Mouse (Mus musculus) midbrain, embryonic 13.5 days (tissue): Measurements from ENCODE around the gene Tmem132c. TPM values are rescaled to one million over a fixed set of nuclear protein-coding genes. Genes with fewer than 3 reads are reported as not detected.

Source experiments
- ATAC-seq: fragments of 200-750 bp; cut with Nextera tagmentation; 2 replicates; pipeline ENCODE4 v1.8.0; 2017; ENCODE audit warnings: mild to moderate bottlenecking, moderate TSS enrichment, moderate library complexity
- H3K27ac ChIP-seq: fragments of 300-500 bp; sonication (generic); 2 replicates; pipeline ENCODE4 v1.5.1; 2015; ENCODE audit warnings: inconsistent platforms, mild to moderate bottlenecking, moderate library complexity
- H3K27me3 ChIP-seq: fragments of 300-500 bp; sonication (generic); 2 replicates; pipeline ENCODE4 v1.6.1; 2015; ENCODE audit warnings: mild to moderate bottlenecking, inconsistent platforms
- H3K36me3 ChIP-seq: fragments of 300-500 bp; sonication (generic); 2 replicates; pipeline ENCODE4 v1.6.1; 2015; ENCODE audit warnings: mild to moderate bottlenecking, inconsistent platforms
- H3K4me1 ChIP-seq: fragments of 300-500 bp; sonication (generic); replicated peaks from 2 replicates; pipeline ENCODE4 v1.6.1; 2015; ENCODE audit warnings: inconsistent platforms
- H3K4me2 ChIP-seq: fragments of 300-500 bp; sonication (generic); replicated peaks from 2 replicates; pipeline ENCODE4 v1.6.1; 2015; ENCODE audit warnings: moderate library complexity, mild to moderate bottlenecking, inconsistent platforms
- H3K4me3 ChIP-seq: fragments of 300-500 bp; sonication (generic); replicated peaks from 2 replicates; pipeline ENCODE4 v1.5.1; 2015; ENCODE audit warnings: mild to moderate bottlenecking, inconsistent platforms
- H3K9ac ChIP-seq: fragments of 300-500 bp; sonication (generic); replicated peaks from 2 replicates; pipeline ENCODE4 v1.6.1; 2015; ENCODE audit warnings: mild to moderate bottlenecking, inconsistent platforms
- H3K9me3 ChIP-seq: fragments of 300-500 bp; sonication (generic); 2 replicates; pipeline ENCODE4 v1.6.1; 2016; ENCODE audit warnings: mild to moderate bottlenecking, inconsistent platforms
- WGBS: fragments of 180-500 bp; shearing (Covaris S2); methylation state at CpG from one replicate; pipeline ENCODE4 v1.1.7; 2015; 5-methylcytosine and 5-hydroxymethylcytosine counted together
- polyA plus RNA-seq: library from polyadenylated mRNA; unstranded; fragments of >200 nt; fragmentation: Nextera tagmentation; extraction: Ambion mirVana; gene quantifications from 2 replicates; pipeline ENCODE4 v1.2.1, GENCODE M21; 2015

Tmem132c gene
- polyA plus RNA-seq, 1 experiment from 2014 or later = 11.2 TPM

DNA sequence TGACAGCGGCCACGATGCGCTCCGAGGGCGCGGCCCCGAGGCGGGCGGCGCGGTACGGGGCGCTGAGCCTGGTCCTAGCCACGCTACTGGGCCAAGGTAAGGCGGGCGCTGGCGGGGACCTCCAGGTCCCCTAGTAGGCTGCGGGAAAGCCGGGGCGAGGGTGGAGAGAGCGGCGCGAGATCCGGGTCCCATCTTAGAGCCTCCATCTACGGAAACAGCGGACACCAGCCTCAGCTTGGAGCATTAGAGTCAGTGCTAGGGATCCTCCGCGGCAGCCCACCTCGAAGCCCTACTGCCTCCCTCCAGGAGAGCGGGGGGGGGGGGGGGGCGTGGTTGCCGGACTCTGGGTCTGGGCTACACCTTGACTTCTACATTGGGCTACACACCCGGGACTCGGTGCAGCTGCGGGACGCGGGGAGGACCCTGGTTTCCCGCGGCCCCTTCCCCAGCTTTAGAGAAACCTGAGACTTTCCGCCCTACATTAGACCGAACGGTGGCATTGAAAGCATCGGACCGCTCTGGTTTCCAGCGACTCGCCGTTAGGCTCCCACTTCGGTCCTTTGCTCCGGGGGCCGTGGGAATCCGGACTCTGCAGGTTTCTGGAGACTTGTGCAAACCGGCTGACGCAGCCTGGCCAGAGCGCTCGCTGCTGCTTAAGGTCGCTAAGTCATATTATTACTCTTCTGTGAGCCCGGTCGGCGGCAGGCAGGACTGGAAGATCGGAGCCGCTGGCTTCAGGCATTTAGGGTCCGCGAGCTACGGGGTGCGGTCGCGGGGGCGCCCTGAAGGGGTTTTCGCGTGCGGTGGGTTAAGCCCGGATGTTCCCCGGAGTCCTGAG is 536 bp downstream of the Tmem132c start:
- no peaks in the 10 kb centered on the region; the same call in 1 of the 2 replicates for H3K9me3 ChIP-seq
- peak overlapping the region; percentile 62 for H3K4me3 ChIP-seq
- under 1% methylated on average over 70 of the region's 73 CpGs for WGBS
- ATAC-seq = peak; percentile 84
- H3K27me3 ChIP-seq = peaks cover 58% of the 10 kb centered on the region
- no peak overlapping the region for H3K27ac ChIP-seq
- no peaks in the 10 kb centered on the region for H3K36me3 ChIP-seq
- peak overlapping the region; percentile 73 for H3K4me2 ChIP-seq
- H3K4me1 ChIP-seq = peaks cover 30% of the 10 kb centered on the region
- H3K9ac ChIP-seq = peak overlapping the region; percentile 63

- no peaks in the 10 kb centered on the region for H3K36me3 ChIP-seq
- H3K9ac ChIP-seq = peak overlapping the region; percentile 63
- ATAC-seq = no peak
- no peaks in the 10 kb centered on the region; the same call in 1 of the 2 replicates for H3K9me3 ChIP-seq
- under 1% methylated on average over 13 of the region's 13 CpGs for WGBS
- H3K4me3 ChIP-seq = peak overlapping the region; percentile 62
- peak overlapping the region; percentile 73 for H3K4me2 ChIP-seq
- H3K4me1 ChIP-seq = peaks cover 30% of the 10 kb centered on the region
- no peak overlapping the region for H3K27ac ChIP-seq
- peaks cover 57% of the 10 kb centered on the region for H3K27me3 ChIP-seq
These were observed 1.2 kb downstream of the Tmem132c start for GRCm38 (mm10) chr5:127242763-127243160.

GRCm38 (mm10) chr5:127243209-127243608 is 1.6 kb downstream of the Tmem132c start:
- WGBS = under 1% methylated on average over 16 of the region's 16 CpGs
- H3K27ac ChIP-seq = no peak overlapping the region
- peaks cover 52% of the 10 kb centered on the region for H3K27me3 ChIP-seq

GRCm38 (mm10) chr5:127243611-127244010 is 2.0 kb downstream of the Tmem132c start:
- Histone ChIP-seq H3K4me2 (peak overlapping the region; percentile 73), H3K9me3 (no peaks in the 10 kb centered on the region; the same call in 1 of the 2 replicates), H3K27me3 (peaks cover 50% of the 10 kb centered on the region), H3K36me3 (no peaks in the 10 kb centered on the region), H3K27ac (no peak overlapping the region), H3K4me3 (peak overlapping the region; percentile 62), H3K4me1 (peaks cover 30% of the 10 kb centered on the region), H3K9ac (peak overlapping the region; percentile 63)
- 6% methylated on average over 13 of the region's 13 CpGs for WGBS
- ATAC-seq = no peak

More at GRCm38 (mm10) chr5:127243209-127243608, 1.6 kb downstream of the Tmem132c start:
- peak overlapping the region; percentile 62 for H3K4me3 ChIP-seq
- no peak for ATAC-seq
- H3K4me2 ChIP-seq = peak overlapping the region; percentile 73
- H3K9me3 ChIP-seq = no peaks in the 10 kb centered on the region; the same call in 1 of the 2 replicates
- peak overlapping the region; percentile 63 for H3K9ac ChIP-seq
- no peaks in the 10 kb centered on the region for H3K36me3 ChIP-seq
- H3K4me1 ChIP-seq = peaks cover 30% of the 10 kb centered on the region

DNA sequence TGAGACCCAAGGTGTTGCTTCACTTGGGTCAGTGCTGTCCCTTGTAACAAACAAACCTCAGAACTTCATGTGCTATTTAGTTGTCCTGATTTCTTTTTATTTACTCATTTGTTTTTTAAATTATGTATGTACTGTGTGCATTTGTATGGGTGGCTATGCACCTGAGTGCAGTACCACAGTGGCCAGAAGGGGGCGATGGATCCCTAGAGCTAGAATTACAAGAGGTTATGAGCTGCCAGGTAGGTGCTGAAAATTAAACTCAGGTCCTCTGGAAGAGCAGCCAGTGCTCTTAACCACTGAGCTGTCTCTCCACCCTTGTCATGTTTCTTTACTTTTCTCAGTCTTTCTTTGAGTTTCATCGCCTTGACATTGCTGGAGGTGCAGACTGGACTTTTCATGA is 11.7 kb downstream of the Tmem132c start:
- 61% methylated on average over 2 of the region's 2 CpGs for WGBS
- Histone ChIP-seq H3K9ac (no peak overlapping the region), H3K27ac (no peak overlapping the region), H3K27me3 (no peaks in the 10 kb centered on the region), H3K36me3 (no peaks in the 10 kb centered on the region), H3K4me2 (no peak overlapping the region), H3K4me3 (no peak overlapping the region), H3K9me3 (peaks cover 3% of the 10 kb centered on the region), H3K4me1 (no peaks in the 10 kb centered on the region)
- ATAC-seq = no peak

- Histone ChIP-seq H3K36me3 (no peaks in the 10 kb centered on the region), H3K27ac (no peak overlapping the region), H3K27me3 (no peaks in the 10 kb centered on the region), H3K4me3 (no peak overlapping the region), H3K4me1 (no peaks in the 10 kb centered on the region), H3K4me2 (no peak overlapping the region), H3K9me3 (peaks cover 3% of the 10 kb centered on the region), H3K9ac (no peak overlapping the region)
- no peak for ATAC-seq
- WGBS = 74% methylated on average over 11 of the region's 11 CpGs
These were observed 15.5 kb downstream of the Tmem132c start for GRCm38 (mm10) chr5:127256947-127257610.

DNA sequence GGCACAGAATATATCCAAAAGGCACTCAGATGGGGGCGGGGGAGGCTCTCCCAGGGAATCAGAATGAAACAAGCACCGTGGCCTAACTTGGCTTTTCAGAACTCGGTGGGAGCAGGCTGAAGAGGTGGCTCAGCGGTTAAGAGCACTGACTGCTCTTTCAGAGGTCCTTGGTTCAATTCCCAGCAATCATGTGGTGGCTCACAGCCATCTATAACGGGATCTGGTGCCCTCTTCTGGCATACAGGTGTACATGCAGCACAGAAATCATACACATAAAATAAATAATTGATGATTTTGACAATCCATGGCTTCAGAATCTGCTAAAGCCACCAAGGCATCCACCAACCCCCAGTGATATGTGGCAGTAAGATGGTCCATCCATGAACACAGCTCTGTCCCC is 20.5 kb downstream of the Tmem132c start:
- H3K4me1 ChIP-seq = no peaks in the 10 kb centered on the region
- ATAC-seq = no peak
- H3K27ac ChIP-seq = no peak overlapping the region

DNA sequence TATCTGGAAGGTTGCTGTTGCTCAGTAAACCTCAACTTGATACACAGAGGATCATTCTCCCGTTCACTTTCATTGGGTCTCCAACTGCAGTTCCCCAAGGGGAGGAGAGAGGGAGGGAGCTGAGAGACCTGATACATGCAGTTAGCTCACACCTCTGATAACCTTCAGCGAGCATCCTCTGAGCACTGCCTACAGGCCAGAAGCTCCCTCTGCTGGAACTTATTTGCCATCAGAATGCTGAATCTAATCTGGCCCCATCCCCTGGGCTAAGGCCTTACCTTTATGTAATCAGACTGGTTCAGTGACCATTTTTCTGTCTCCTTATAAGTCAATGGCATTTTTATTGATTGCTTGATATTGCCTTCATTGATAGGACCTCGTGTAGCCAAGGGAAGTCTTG is 29.5 kb downstream of the Tmem132c start:
- 60% methylated on average over 3 of the region's 3 CpGs for WGBS
- Histone ChIP-seq H3K4me2 (no peak overlapping the region), H3K27me3 (no peaks in the 10 kb centered on the region), H3K36me3 (no peaks in the 10 kb centered on the region), H3K27ac (no peak overlapping the region), H3K9ac (no peak overlapping the region), H3K4me3 (no peak overlapping the region), H3K4me1 (no peaks in the 10 kb centered on the region), H3K9me3 (no peaks in the 10 kb centered on the region)
- ATAC-seq = no peak

More for the DNA sequence above, 20.5 kb downstream of the Tmem132c start:
- H3K4me2 ChIP-seq = no peak overlapping the region
- no peaks in the 10 kb centered on the region for H3K36me3 ChIP-seq
- no peak overlapping the region for H3K9ac ChIP-seq
- 94% methylated on average over 5 of the region's 5 CpGs for WGBS
- H3K9me3 ChIP-seq = no peaks in the 10 kb centered on the region
- no peak overlapping the region for H3K4me3 ChIP-seq
- H3K27me3 ChIP-seq = no peaks in the 10 kb centered on the region

DNA sequence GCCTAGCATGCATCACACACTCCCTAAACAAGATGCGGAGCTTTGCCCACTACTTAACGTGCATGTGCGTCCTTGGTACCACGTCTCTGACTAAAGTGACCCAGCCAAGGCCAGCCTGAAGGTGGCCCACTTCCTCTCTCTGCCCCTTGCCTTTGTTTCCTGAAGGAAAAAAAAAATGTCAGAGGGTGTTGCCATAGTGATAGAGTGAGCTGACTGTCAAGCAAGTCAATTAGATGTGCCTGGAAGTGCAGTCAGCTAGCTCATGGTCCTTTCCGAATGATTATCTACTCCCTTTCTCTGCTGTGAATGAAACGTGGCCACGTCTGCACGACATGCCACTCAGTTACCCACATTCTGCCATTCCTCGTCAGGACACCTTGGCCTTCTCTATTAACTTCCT is 37.9 kb downstream of the Tmem132c start:
- Histone ChIP-seq H3K4me1 (peaks cover 9% of the 10 kb centered on the region; the same call in 1 of the 2 replicates), H3K27me3 (no peaks in the 10 kb centered on the region), H3K27ac (no peak overlapping the region), H3K4me3 (no peak overlapping the region), H3K4me2 (no peak overlapping the region), H3K9me3 (no peaks in the 10 kb centered on the region), H3K36me3 (no peaks in the 10 kb centered on the region), H3K9ac (no peak overlapping the region)
- ATAC-seq = no peak
- WGBS = 33% methylated on average over 9 of the region's 9 CpGs

DNA sequence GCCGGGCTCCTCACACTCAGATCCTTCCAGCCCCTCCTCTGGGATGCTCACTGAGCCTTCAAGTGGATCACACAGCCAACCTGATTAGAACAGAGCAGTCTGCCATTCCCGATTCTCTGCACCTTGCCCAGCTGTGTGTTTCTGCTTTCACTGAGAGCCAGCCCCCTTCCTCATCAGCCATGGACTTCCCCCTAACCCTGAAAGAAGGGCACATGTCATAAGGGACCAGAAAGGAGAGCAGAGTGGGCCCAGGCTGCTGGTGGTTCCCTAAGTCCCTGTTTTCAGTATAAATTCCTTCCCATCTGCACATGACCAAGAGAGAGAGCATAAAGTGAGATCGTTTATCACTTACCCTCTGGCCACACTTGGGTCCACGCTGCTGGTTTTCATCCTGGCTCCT is 39.6 kb downstream of the Tmem132c start:
- H3K36me3 ChIP-seq = no peaks in the 10 kb centered on the region
- H3K27ac ChIP-seq = no peak overlapping the region
- no peak for ATAC-seq
- WGBS = 86% methylated on average over 4 of the region's 4 CpGs
- no peak overlapping the region for H3K4me3 ChIP-seq
- no peaks in the 10 kb centered on the region for H3K27me3 ChIP-seq
- no peak overlapping the region for H3K4me2 ChIP-seq
- H3K4me1 ChIP-seq = peaks cover 9% of the 10 kb centered on the region; the same call in 1 of the 2 replicates
- H3K9ac ChIP-seq = no peak overlapping the region
- H3K9me3 ChIP-seq = no peaks in the 10 kb centered on the region

DNA sequence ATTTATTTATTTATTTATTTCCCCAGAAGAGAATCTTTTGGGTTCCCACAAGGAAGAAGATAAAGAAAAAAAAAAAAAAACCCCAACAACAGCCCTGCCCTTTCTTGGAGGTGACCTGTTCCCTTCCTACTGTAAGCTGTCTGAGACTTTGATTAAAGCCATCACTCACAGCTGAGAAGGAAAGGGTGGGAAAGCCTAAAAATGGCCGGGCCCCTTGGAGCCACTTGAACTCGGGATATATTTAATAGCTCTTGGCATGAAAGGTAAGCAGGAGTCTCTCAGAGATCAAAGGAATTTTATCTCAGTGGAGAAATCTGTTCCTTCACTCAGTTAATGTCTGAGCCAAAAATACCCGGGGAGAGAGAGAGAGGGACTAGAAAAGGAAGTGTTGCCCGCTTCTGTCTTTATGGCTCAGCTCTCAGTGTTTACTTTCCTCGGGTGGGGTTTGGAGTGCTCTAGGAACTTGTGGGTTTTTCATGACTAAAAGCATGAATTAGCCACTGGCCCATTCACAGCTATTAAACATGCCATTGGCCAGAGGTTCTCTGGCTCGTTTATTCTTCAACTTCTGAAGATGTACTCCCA is 41.0 kb downstream of the Tmem132c start:
- no peak overlapping the region for H3K4me2 ChIP-seq
- ATAC-seq = no peak
- H3K4me3 ChIP-seq = no peak overlapping the region
- peaks cover 9% of the 10 kb centered on the region; the same call in 1 of the 2 replicates for H3K4me1 ChIP-seq
- no peak overlapping the region for H3K9ac ChIP-seq
- H3K27me3 ChIP-seq = no peaks in the 10 kb centered on the region
- no peaks in the 10 kb centered on the region for H3K9me3 ChIP-seq
- 62% methylated on average over 6 of the region's 6 CpGs for WGBS
- no peak overlapping the region for H3K27ac ChIP-seq
- no peaks in the 10 kb centered on the region for H3K36me3 ChIP-seq

- WGBS = 64% methylated on average over 5 of the region's 5 CpGs
- no peak for ATAC-seq
These were observed 45.3 kb downstream of the Tmem132c start for GRCm38 (mm10) chr5:127286886-127287285.

More at GRCm38 (mm10) chr5:127286886-127287285, 45.3 kb downstream of the Tmem132c start:
- no peak overlapping the region for H3K4me2 ChIP-seq
- H3K36me3 ChIP-seq = no peaks in the 10 kb centered on the region
- no peaks in the 10 kb centered on the region for H3K9me3 ChIP-seq
- H3K4me3 ChIP-seq = no peak overlapping the region
- H3K9ac ChIP-seq = no peak overlapping the region
- no peaks in the 10 kb centered on the region for H3K27me3 ChIP-seq
- H3K4me1 ChIP-seq = peaks cover 17% of the 10 kb centered on the region
- H3K27ac ChIP-seq = no peak overlapping the region
